Mouse (Mus musculus) c-Kit-positive CD71-positive TER-119-positive erythroid progenitor cells, embryonic 14.5 days (primary cell): ENCODE data around the gene Cd3d.
A peak's percentile ranks its signal among the peaks of the same experiment; 100 is the strongest.

Experiments used
- DNase-seq: peaks from one replicate; pipeline ENCODE4 v3.0.0-alpha.2; 2013; ENCODE audit warnings: low spot score

The Cd3d gene

DNA sequence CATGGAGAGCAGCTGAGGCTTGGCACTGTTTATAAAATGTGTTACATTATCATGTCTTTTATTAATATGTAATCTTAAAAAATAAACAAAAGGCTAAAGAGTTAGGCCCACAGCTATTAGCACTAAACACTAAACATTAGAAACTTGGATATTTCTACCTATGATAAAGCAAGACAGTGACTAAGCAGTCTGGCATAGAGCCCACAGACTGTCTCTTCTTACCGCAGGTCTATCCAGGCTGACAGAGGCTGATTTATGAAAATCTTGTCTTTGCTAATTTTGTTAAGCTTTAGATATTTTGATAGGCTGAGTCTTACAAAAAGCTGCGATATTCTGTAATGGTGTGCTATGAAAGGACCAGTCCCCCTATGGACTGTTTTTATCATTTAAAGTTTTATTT, 11.7 kb downstream of the Cd3d start:
- DNase-seq: no peak

DNA sequence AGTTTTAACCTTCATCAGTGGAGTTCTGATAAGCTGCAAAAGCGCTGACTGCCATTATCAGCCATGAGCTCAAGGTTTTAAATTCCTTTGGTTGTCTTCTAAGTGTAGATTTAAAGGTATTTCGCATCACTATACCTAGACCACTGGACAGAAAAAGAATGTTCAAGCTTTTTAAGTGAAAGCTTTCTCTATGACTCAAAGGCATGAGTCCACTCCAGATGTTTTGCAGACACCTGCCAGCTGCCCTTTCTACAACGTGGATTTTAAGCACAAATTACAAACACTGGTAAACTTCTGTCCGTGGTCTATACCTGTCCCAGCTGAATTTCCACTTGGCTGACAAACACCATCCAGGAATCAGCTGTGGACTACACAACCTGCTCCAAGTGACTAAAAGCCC, 13.4 kb downstream of the Cd3d start:
- no peak for DNase-seq

DNA sequence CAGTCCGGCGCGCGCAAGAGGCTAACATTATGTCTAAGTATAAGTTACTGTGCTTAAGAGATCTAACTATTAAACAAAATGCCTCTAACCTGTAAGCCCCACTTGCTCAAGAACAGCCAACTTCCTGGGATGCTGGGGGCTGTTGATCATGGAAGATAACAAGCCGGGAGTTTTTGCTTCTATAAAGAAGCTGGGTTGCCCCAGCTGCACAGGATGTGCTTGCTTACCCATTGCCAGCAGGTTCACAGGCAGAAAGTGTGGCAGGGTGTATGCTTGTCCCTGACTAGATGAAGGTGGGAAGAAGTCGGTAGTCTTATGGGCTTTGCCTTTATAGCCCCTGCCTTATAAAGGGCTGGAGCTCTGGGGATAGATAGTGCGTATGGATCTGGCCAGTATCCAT, 15.0 kb downstream of the Cd3d start:
- no peak for DNase-seq

GRCm38 (mm10) chr9:44998138-44998537, 16.6 kb downstream of the Cd3d start:
- DNase-seq: no peak

GRCm38 (mm10) chr9:44999171-44999570, 17.6 kb downstream of the Cd3d start:
- DNase-seq: no peak

DNA sequence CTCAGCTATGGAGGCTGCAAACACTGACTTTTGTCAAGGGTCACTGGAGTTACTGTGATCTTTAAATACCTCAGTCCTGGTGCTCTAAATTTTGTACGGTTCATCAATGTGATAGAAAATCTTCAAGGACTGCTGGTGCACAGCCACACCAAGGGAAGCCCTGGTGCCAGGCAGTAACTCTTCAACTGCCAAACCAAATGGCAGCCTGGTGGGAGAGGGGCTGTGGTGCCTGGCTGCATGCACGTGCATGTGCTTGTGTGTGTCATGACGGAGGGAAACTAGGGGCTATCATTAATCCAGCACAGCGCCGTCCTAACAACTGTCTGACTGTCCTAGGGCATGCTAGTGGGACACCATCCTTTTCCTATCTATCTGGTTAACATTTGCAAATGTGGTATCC, 18.2 kb downstream of the Cd3d start:
- DNase-seq: no peak

DNA sequence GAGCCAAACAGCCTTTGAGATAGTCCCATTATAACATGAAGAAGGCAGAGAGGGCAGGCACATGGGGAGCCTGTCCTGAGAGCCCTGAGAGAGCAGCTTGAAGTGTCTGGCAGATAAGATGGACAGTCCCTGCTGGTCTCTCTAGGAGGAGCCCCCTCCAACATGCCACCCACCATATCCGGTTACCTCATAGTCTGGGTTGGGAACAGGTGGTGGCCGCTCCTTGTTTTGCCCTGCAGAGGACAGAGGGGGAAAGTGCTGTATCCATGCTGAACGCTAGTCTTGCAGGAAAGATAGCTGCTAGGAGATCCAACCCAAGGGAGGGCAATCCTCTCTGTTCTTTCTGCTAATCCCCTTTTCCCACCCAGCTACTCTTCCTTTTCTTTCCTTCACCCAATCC, 18.7 kb downstream of the Cd3d start:
- DNase-seq: no peak

GRCm38 (mm10) chr9:45007404-45007803, 25.8 kb downstream of the Cd3d start:
- DNase-seq: no peak

DNA sequence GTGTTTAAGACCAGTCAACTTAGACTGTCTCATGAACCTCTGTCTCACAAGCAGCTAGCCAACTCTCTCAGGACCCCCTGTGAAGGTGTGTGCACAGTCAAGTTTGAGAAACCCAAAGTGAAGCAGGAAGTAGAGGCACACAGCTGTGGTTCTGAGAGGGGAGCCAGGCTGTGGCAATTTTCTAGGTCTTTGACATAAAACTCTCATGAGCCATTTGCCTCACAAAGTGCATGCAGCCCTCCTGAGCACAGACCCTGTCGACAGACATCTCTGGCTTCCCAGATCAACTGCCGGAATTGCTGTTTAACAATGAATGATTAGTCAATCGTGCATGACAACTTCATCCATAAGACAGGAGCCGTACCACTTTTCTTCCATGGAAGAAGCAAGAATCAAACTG, 26.8 kb downstream of the Cd3d start:
- no peak for DNase-seq

- no peak for DNase-seq
These were observed 27.8 kb downstream of the Cd3d start, which contains the start of gene Cd3e for GRCm38 (mm10) chr9:45009180-45010078. TSS of gene Cd3e (minus strand) at chr9:45009627.

GRCm38 (mm10) chr9:45010461-45010860, 28.9 kb downstream of the Cd3d start:
- DNase-seq: no peak

DNA sequence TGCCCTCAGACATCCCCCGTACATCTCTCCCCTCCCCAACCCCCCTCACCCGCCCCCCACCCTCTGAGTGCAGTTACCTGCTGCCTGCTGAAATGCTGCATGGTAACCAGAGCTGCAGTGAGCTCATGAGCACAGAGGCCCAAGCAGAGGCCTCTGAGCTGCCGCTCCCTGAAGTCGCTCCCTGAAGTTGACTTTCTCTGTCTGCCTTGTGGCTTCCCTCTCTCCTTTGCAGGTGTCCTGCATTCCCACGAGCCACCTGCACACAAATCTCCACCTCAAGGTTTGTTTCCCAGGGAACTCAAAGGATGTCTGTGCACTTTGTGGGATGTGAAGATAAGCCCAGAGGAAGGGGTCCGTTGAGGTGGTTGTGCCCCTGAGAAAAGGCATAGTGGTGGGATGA, 29.7 kb downstream of the Cd3d start:
- no peak for DNase-seq

DNA sequence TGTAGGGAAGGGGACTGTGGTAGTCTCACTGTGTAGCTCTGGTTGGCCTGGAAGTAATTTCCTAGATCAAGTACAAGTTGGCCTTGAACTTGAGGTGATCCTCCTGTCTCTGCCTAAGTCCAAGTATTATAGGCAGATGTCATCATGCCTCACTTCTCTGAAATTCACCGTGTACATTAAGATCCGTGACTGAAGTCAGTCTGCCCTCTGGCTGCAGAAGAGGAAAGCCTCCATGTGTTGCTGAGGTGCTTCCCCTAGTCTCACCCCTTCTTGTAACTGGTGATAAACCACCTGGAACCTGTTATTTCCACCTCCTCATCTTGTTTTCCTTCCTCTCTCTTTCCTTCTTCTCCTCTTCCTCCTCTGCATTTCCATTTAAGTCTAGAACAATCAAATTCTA, 33.3 kb downstream of the Cd3d start:
- DNase-seq: no peak

GRCm38 (mm10) chr9:45015841-45016240, 34.3 kb downstream of the Cd3d start:
- no peak for DNase-seq

- DNase-seq: no peak
These were observed 36.4 kb downstream of the Cd3d start for GRCm38 (mm10) chr9:45018031-45018430.

GRCm38 (mm10) chr9:45022800-45023199, 41.2 kb downstream of the Cd3d start:
- DNase-seq: peak; percentile 48

DNA sequence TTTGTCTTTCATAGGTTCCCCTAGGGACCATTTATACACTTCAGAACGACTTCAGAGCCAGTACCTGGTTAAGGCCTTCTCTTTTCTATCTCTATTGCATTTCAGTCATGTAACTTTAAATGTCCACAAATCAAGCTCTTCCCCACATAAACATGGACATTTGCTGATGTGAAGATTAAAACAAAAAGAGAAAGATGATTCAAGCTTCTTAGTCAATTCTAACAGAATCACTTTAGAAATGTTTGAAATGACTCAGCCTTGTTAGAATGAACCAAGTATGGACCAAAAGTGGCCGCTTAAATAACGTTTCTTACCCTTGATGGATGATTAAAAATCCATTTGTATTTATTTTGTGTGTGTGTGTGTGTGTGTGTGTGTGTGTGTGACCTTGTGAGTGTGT, 42.1 kb downstream of the Cd3d start:
- DNase-seq: no peak

- no peak for DNase-seq
These were observed 42.6 kb downstream of the Cd3d start for GRCm38 (mm10) chr9:45024187-45024586.

DNA sequence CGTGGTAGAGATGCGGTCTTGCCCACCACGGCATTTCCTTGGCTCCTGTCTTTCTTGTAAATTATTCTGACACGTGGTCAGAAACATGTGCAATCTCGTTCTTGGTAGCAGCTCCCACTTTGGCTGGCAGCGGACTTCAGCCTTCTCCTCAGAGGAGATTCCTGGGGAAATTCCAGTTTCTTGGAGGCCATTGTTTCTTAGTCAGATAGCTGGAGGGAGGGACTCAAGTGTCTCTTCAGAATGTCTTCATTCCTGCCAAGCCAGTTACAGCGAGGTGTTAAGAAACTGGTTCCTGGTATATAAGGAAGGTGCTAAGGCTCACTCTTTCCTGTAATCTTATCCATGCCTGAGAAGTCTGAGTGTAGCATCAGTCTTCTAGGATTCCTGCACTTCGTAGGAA, 45.8 kb downstream of the Cd3d start:
- DNase-seq: no peak

DNA sequence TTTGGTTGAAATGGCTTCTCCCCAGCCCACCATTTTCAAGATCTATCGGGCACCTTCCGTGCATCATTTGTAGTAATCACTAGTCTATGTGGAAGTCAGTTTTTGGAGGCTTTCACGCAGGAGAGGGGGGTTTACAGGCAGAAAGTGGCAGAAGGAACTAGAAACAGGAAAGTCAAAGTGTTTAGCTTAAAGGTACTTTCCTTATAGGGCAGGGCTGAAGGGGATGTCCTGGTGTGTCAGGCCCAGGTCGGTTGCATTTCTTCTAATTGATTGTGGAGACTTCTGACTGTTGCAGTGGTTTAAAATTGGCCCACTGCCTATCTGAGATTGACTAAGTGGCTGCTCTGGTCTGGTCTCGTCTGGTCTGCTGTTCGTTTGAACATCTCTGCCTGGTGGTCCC, 48.8 kb downstream of the Cd3d start:
- no peak for DNase-seq

DNA sequence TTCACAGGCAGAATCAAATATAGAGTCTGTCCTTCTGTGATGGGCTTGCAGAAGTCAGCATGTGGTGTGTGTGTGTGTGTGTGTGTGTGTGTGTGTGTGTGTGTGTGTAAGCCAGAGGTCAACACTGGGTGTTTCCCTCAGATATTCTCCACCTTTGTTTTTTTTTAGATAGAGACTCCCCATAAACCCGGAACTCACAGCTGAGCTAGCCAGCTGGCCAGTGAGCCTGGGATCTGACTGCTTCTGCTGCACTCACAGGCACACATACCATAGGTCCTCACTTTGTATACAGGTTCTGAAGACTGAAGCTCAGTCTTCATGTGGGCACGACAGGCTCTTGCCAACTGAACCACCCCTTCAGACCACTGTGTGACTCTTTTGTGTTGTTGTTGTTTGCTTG, 50.7 kb downstream of the Cd3d start:
- no peak for DNase-seq

DNA sequence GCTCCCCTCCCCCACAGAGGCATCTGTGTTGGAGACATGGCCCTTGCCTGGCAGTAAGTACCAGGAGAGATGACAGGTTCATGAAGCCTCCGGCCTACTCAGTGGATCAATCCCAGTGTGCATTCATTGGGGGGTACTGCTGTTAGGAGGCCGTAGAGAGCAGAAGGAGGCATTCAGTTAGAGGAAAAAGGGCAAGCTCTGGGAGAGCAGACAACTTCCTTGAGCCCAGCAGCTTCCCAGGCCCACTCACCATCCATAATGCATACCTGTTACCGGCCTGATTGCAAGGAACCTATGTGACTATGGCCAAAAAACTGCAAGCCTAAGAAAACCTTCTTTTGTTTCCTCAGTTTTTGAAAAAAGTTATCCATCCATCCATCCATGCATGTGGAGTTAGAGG, 52.9 kb downstream of the Cd3d start:
- no peak for DNase-seq
